In genomic region chr5:102070414-102070768, GRCm38 (mm10) we compare ENCODE assay signal across 7 mouse cellular contexts. TPM values are rescaled to one million over a fixed set of nuclear protein-coding genes. Genes with fewer than 3 reads are reported as not detected.
A peak's percentile ranks its signal among the peaks of the same experiment; 100 is the strongest.
DNase-seq lines count a peak whose midpoint lies in the region; ATAC-seq lines count a peak whose summit lies in the region.

No protein-coding gene starts in this region.

- H3K27ac ChIP-seq in forebrain, embryonic 12.5 days, result peak overlapping the region; percentile 98
- peak overlapping the region; percentile 94 for H3K27ac ChIP-seq in intestine, embryonic 14.5 days (ENCODE audit: low read depth)
- H3K27ac ChIP-seq in macrophage, result peak overlapping the region; percentile 100

- 11% methylated on average over 6 of the region's 6 CpGs for WGBS in forebrain, embryonic 12.5 days
- WGBS in intestine, embryonic 14.5 days, result 19% methylated on average over 6 of the region's 6 CpGs
- WGBS in macrophage (ENCODE audit: missing documents), result 4% methylated on average over 6 of the region's 6 CpGs

- H3K79me2 ChIP-seq in macrophage (ENCODE audit: inconsistent target), result peaks cover 37% of the 10 kb centered on the region

- no peaks in the 10 kb centered on the region for H3K27me3 ChIP-seq in forebrain, embryonic 12.5 days
- H3K27me3 ChIP-seq in intestine, embryonic 14.5 days (replicated peaks; ENCODE audit: control insufficient read depth, insufficient read depth, low read length), result no peaks in the 10 kb centered on the region

- peaks cover 36% of the 10 kb centered on the region for H3K4me1 ChIP-seq in forebrain, embryonic 12.5 days
- H3K4me1 ChIP-seq in intestine, embryonic 14.5 days (replicated peaks; ENCODE audit: control insufficient read depth, insufficient read depth, low read length), result peaks cover 17% of the 10 kb centered on the region

- H3K4me2 ChIP-seq in forebrain, embryonic 12.5 days, result peak overlapping the region; percentile 69
- H3K4me2 ChIP-seq in intestine, embryonic 14.5 days (ENCODE audit: low read length), result peak overlapping the region; percentile 67

- peak overlapping the region; percentile 93 for H3K4me3 ChIP-seq in forebrain, embryonic 12.5 days (replicated peaks)
- H3K4me3 ChIP-seq in intestine, embryonic 14.5 days (ENCODE audit: low read depth, low read length), result peak overlapping the region; percentile 82
- peak overlapping the region; percentile 40 for H3K4me3 ChIP-seq in macrophage (ENCODE audit: inconsistent target)

- peak overlapping the region; percentile 99 for H3K9ac ChIP-seq in forebrain, embryonic 12.5 days
- H3K9ac ChIP-seq in intestine, embryonic 14.5 days (ENCODE audit: low read length), result peak overlapping the region; percentile 97

- H3K36me3 ChIP-seq in forebrain, embryonic 12.5 days (replicated peaks), result 0 out of 2 replicates have a peak, but pooled peaks cover 5% of the 10 kb centered on the region
- peaks cover 4% of the 10 kb centered on the region for H3K36me3 ChIP-seq in intestine, embryonic 14.5 days (ENCODE audit: control insufficient read depth, insufficient read depth, low read length)
- no peaks in the 10 kb centered on the region for H3K36me3 ChIP-seq in macrophage (ENCODE audit: inconsistent target)

- no peaks in the 10 kb centered on the region for H3K9me3 ChIP-seq in forebrain, embryonic 12.5 days
- H3K9me3 ChIP-seq in intestine, embryonic 14.5 days (ENCODE audit: control insufficient read depth, low read length), result no peaks in the 10 kb centered on the region

- ATAC-seq in forebrain, embryonic 12.5 days (ENCODE audit: low FRiP score), result 0 out of 2 replicates have a peak, but pooled peaks have one; percentile 3
- ATAC-seq in intestine, embryonic 14.5 days (replicated peaks; ENCODE audit: low FRiP score, low TSS enrichment, low read depth), result no peak; the same call in 1 of the 2 replicates

- peak; percentile 19 for DNase-seq in urinary bladder, postnatal 14 days (ENCODE audit: low spot score)
- DNase-seq in urinary bladder, postnatal 4 days (ENCODE audit: low spot score in 2 of 2), result no peak
- no peak for DNase-seq in intestine, embryonic 14.5 days (ENCODE audit: low spot score)
- DNase-seq in yolk sac, embryonic 10.5 days (ENCODE audit: low spot score), result peak; percentile 42
- DNase-seq in layer of hippocampus, adult 8-10 months (ENCODE audit: low spot score in 2 of 2), result no peak

RNA-seq across cellular contexts. Expression of gene Wdfy3, which starts 0.7 kb away (rescaled TPM):
- polyA plus RNA-seq in forebrain, embryonic 12.5 days (2016; fragmentation: Nextera tagmentation; extraction: Ambion mirVana), result 29.7 and 31.7 TPM in 2 replicates
- 18.8 and 19.4 TPM in 2 replicates for polyA plus RNA-seq in intestine, embryonic 14.5 days (2014; fragmentation: Nextera tagmentation; extraction: Ambion mirVana)
- total RNA-seq in macrophage (2018; cell fraction: chromatin; rRNA removed), result 100 to 1,000 TPM; 154 to 501 (median 335) TPM
- 10 to 100 TPM; 33.2 to 88.4 (median 66.0) TPM for total RNA-seq in macrophage (2018; cell fraction: cytosol; rRNA removed)
- 100 to 1,000 TPM in 25 of 26 experiments, 10 to 100 TPM in 1; 87.8 to 329 (median 181) TPM for total RNA-seq in macrophage (2018; cell fraction: nucleus; rRNA removed)
- 31.1 to 45.6 TPM (median 42.4 TPM) in 3 replicates for polyA plus RNA-seq in macrophage (2018)
- total RNA-seq in layer of hippocampus, adult 8-10 months (2022), result 100 to 1,000 TPM; 111 to 138 (median 122) TPM

Comparison
In these comparisons a context has a peak if more than half of its experiments do, and no peak if none do; other contexts are left out.
1. DNase-seq: peak in urinary bladder, postnatal 14 days (single experiment) and yolk sac, embryonic 10.5 days (single experiment); none in urinary bladder, postnatal 4 days (0 of 2), intestine, embryonic 14.5 days (single experiment) and layer of hippocampus, adult 8-10 months (0 of 2).
2. H3K4me3 ChIP-seq: peak in every context shown above with its lines; median percentile 93 in forebrain, embryonic 12.5 days; 82 in intestine, embryonic 14.5 days; 40 in macrophage.
3. Peak in every context shown above with its lines, with median percentiles within 50 percentile points of each other: H3K27ac ChIP-seq.